Mouse (Mus musculus) granulocyte monocyte progenitor cell, adult 5-6 weeks (primary cell): ENCODE results near the gene Bpifb6. TPM values are rescaled to one million over a fixed set of nuclear protein-coding genes. Genes with fewer than 3 reads are reported as not detected.

Experiments
- ATAC-seq: replicated peaks from 2 replicates; pipeline ENCODE4 v1.8.0; 2016; ENCODE audit warnings: mild to moderate bottlenecking, moderate TSS enrichment, inconsistent platforms; ENCODE audit not compliant: poor library complexity, severe bottlenecking
- total RNA-seq, 2 experiments: library from RNA; stranded (forward) in 1 of 2; stranded (reverse) in 1 of 2; fragments of 200-712, 200-1000 nt in 1 of 2; fragments of >200 nt in 1 of 2; fragmentation: Nextera tagmentation in 1 of 2; gene quantifications; 2 replicates each; pipeline ENCODE4 v1.2.3; 2014 to 2017

Gene Bpifb6
- total RNA-seq, 2 experiments from 2014 or later: not detected

GRCm38 (mm10) chr2:153953836-153954235 lies 53.6 kb downstream of the Bpifb6 start:
- peak; percentile 88 for ATAC-seq

Other genes starting within 250 kb of the Bpifb6 start
- 0.28 TPM in 1 of 2 replicates, not detected in the other for gene Dnmt3c, start 203.7 kb upstream of the Bpifb6 start, total RNA-seq (2014; fragmentation: Nextera tagmentation)
- gene Dnmt3c, start 203.7 kb upstream of the Bpifb6 start, total RNA-seq (2017): not detected in 2 replicates
- gene Mapre1, start 159.1 kb upstream of the Bpifb6 start, total RNA-seq (2014; fragmentation: Nextera tagmentation): 84.8 and 88.9 TPM in 2 replicates
- gene Mapre1, start 159.1 kb upstream of the Bpifb6 start, total RNA-seq (2017): 218 and 268 TPM in 2 replicates
- not detected in 2 replicates for gene Efcab8, start 120.5 kb upstream of the Bpifb6 start, total RNA-seq (2014; fragmentation: Nextera tagmentation)
- gene Efcab8, start 120.5 kb upstream of the Bpifb6 start, total RNA-seq (2017): not detected in 2 replicates
- gene Sun5, start 29.3 kb upstream of the Bpifb6 start, total RNA-seq (2014; fragmentation: Nextera tagmentation): not detected in 2 replicates
- gene Sun5, start 29.3 kb upstream of the Bpifb6 start, total RNA-seq (2017): not detected in 2 replicates
- gene Bpifb2, start 25.3 kb upstream of the Bpifb6 start, total RNA-seq (2014; fragmentation: Nextera tagmentation): not detected in 2 replicates
- not detected in 2 replicates for gene Bpifb2, start 25.3 kb upstream of the Bpifb6 start, total RNA-seq (2017)
- 1.4 TPM in 1 of 2 replicates, not detected in the other for gene Bpifb3, start 17.8 kb downstream of the Bpifb6 start, total RNA-seq (2014; fragmentation: Nextera tagmentation)
- gene Bpifb3, start 17.8 kb downstream of the Bpifb6 start, total RNA-seq (2017): not detected in 2 replicates
- not detected in 2 replicates for gene Bpifb4, start 37.8 kb downstream of the Bpifb6 start, total RNA-seq (2014; fragmentation: Nextera tagmentation)
- not detected in 2 replicates for gene Bpifb4, start 37.8 kb downstream of the Bpifb6 start, total RNA-seq (2017)
- not detected in 2 replicates for gene Bpifa6, start 74.6 kb downstream of the Bpifb6 start, total RNA-seq (2014; fragmentation: Nextera tagmentation)
- gene Bpifa6, start 74.6 kb downstream of the Bpifb6 start, total RNA-seq (2017): not detected in 2 replicates
- not detected in 2 replicates for gene Bpifa2, start 107.9 kb downstream of the Bpifb6 start, total RNA-seq (2014; fragmentation: Nextera tagmentation)
- gene Bpifa2, start 107.9 kb downstream of the Bpifb6 start, total RNA-seq (2017): not detected in 2 replicates
- not detected in 2 replicates for gene Bpifa3, start 229.9 kb downstream of the Bpifb6 start, total RNA-seq (2014; fragmentation: Nextera tagmentation)
- not detected in 2 replicates for gene Bpifa3, start 229.9 kb downstream of the Bpifb6 start, total RNA-seq (2017)
- gene Bpifa1, start 242.5 kb downstream of the Bpifb6 start, total RNA-seq (2014; fragmentation: Nextera tagmentation): not detected in 2 replicates
- not detected in 2 replicates for gene Bpifa1, start 242.5 kb downstream of the Bpifb6 start, total RNA-seq (2017)